Mouse (Mus musculus): ENCODE results near the gene Rab42. TPM values are rescaled to one million over a fixed set of nuclear protein-coding genes. Genes with fewer than 3 reads are reported as not detected.
A peak's percentile ranks its signal among the peaks of the same experiment; 100 is the strongest.
"Not testable (repeated sequence)": the region's sequence is repeated elsewhere in the genome, so short reads cannot be mapped to it uniquely, and the experiment has no call there.

Gene Rab42
- total RNA-seq, 2 experiments from 2014 or later = 1.5 to 2.8 TPM

- intact Hi-C loops (cut with DNase I) = no loop called here
- DNase-seq (ENCODE audit: low spot score in 2 of 2) = no peak
These were observed 23.3 kb upstream of the Rab42 start for GRCm38 (mm10) chr4:132326481-132326880.

GRCm38 (mm10) chr4:132315711-132316110 lies 12.5 kb upstream of the Rab42 start:
- no peak for DNase-seq (ENCODE audit: low spot score in 2 of 2)
- intact Hi-C loops (cut with DNase I) = no loop called here

GRCm38 (mm10) chr4:132312627-132313026 lies 9.4 kb upstream of the Rab42 start:
- no peak for DNase-seq (ENCODE audit: low spot score in 2 of 2)
- intact Hi-C loops (cut with DNase I) = no loop called here

DNA sequence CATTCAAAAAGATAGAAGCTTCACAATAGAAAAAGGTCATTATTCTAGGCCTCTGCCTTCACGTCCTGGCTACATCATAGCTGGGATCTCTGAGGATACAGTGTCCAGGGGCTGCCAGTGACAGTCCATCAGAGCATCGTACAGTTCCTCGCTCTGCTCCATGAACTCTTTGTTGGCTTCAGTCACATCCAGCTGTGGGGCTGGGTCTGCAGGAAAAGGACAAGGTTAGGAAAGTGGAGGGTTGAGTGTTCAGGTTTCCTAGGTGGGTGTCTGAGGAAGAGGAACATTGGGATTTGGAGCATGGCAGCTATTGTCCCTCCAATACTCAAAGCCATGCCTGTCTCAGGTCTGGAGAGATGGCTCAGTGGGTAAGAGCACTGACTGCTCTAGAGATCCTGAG lies 8.6 kb upstream of the Rab42 start:
- intact Hi-C loops (cut with DNase I) = no loop called here
- DNase-seq (ENCODE audit: low spot score in 2 of 2) = no peak

DNA sequence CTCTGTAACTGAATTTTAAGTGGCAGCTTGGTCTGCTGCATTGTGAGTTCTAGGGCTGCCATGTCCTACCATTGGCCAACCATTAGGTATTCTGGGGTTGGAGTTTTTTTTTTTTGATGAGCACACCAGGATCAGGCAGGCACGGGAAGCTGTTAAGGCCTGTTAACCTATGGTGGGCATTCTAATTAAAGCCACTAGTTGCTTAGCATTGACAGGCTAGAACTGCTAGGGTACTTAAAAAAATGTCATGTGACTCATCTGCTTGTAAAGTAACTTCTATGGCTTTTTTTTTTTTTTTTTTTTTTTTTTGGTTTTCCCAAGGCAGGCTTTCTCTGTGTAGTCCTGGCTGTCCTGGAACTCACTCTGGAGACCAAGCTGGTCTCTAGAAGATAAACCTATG lies 8.0 kb upstream of the Rab42 start:
- intact Hi-C loops (cut with DNase I) = no loop called here
- DNase-seq (ENCODE audit: low spot score in 2 of 2) = no peak

- peak; percentile 18 to 19 for DNase-seq (ENCODE audit: low spot score in 2 of 2)
- intact Hi-C loops (cut with DNase I) = loop anchor here (10.0 kb wide), 1 partner anchor 205 kb away; the partner anchor contains the start of gene Sesn2
These were observed 6.8 kb upstream of the Rab42 start for GRCm38 (mm10) chr4:132309849-132310472.

DNA sequence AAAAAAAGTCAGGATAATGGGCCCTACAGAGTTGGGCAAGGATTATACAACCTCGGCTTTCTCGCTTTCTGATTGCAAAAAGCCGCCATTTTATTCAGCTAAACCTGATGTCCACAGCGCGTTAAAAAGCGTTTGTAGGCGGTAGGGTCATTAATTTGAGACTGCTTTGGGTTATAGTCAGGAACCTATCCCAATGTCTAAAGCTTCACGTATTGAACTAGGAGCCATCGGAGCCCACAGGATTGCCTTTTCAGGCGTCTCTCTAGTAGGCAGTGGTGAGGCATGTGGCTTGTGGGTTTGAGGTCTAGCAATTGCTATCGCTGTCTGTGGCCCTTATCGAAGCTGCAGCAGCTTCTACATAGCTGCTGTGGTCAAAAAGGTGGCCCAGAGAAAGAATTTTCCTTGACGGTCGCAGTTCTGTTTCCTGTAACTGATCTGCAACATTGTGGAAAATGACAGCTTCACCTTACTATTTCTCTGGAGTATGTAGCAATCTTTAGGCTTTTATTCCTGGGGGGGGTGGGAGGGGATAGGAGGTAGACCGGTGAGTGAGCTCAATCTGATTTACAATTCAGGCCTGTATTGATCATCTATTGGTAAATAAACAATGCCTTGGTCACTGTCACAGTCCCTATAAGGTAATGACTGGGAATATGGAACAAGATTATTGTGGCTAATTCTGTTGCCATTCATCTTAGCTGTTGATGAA lies 6.1 kb upstream of the Rab42 start:
- peak; percentile 26 to 37 for DNase-seq (ENCODE audit: low spot score in 2 of 2)
- intact Hi-C loops (cut with DNase I) = loop anchor here (10.0 kb wide), 1 partner anchor 206 kb away; the partner anchor contains the start of gene Sesn2

DNA sequence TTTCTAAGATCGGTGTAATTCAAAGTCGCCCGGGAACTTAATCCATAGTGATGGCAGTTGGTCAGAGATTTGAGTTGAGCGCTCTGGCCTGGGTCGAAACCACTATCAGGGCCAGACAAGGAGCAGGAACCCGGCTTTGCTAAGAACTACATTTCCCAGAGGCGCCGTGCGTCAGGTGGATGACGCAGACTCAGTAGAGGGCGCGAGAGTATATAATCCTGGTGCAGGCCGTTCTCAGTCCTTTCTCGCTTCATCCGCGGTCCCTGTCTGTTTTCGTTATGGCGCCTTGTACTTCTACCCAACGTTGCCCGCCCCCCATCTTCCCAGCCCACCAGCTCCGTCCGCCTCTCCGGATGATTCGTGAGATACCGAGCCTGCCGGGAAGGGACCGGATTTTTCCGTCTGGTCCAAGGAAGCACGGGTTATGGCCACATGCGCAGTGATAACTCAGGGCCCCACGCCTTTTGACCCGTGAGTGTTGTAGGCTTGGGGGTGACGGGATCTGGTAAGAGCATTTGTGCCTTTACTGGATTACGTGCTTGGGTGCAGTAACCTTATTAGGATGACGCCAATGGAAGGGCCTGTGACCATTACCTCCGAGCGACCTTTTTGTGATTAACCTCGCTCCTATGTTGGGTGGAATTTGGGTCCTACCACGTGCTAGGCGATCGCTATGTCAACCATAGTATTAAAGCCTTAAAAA lies 5.4 kb upstream of the Rab42 start:
- intact Hi-C loops (cut with DNase I) = loop anchor here (10.0 kb wide), 1 partner anchor 206 kb away; the partner anchor contains the start of gene Sesn2
- DNase-seq (ENCODE audit: low spot score in 2 of 2) = peak; percentile 91

DNA sequence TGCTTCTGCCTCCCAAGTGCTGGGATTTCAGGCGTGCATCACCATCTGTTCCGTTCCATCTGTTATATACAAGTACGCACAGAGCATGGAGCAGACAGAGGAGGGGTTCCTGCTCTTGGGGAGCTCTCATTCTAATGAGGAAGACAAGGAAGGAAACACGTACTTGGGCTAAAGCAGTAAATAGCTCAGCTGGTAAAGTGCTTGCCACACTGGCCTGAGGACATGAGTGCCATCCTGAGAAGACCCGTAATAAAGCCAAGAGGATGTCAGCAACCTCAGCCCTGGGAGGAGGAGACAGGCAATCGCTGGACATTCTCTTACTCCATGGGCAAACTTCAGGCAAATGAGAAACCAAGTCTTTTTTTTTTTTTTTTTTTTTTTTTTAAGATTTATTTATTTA lies 2.8 kb upstream of the Rab42 start:
- DNase-seq (ENCODE audit: low spot score in 2 of 2) = no peak
- intact Hi-C loops (cut with DNase I) = loop anchor here (10.0 kb wide), 1 partner anchor 209 kb away; the partner anchor contains the start of gene Sesn2

- DNase-seq (ENCODE audit: low spot score in 2 of 2) = no peak
- intact Hi-C loops (cut with DNase I) = loop anchor here (10.0 kb wide), 1 partner anchor 210 kb away; the partner anchor contains the start of gene Sesn2
These were observed 2.1 kb upstream of the Rab42 start for GRCm38 (mm10) chr4:132305276-132305675.

DNA sequence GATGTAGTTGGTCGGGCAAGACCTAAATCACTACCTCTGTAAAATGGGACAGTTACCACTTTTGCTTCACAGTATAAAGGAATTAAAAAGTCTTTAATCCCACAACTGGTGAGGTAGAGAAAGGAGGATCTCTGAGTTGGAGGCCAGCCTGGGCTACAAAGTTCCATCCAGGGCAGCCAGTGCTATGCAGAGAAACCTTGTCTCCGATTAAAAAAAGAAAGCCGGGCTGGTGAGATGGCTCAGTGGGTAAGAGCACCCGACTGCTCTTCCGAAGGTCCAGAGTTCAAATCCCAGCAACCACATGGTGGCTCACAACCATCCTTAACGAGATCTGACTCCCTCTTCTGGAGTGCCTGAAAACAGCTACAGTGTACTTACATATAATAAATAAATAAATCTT lies 299 bp upstream of the Rab42 start:
- intact Hi-C loops (cut with DNase I) = loop anchor here (10.0 kb wide), 1 partner anchor 211 kb away; the partner anchor contains the start of gene Sesn2

GRCm38 (mm10) chr4:132301965-132302938 lies 933 bp downstream of the Rab42 start:
- DNase-seq (ENCODE audit: low spot score in 2 of 2) = no peak
- intact Hi-C loops (cut with DNase I) = loop anchor here (10.0 kb wide), 1 partner anchor 213 kb away; the partner anchor contains the start of gene Sesn2

More for the DNA sequence above, 299 bp upstream of the Rab42 start:
- not testable (repeated sequence) for DNase-seq (ENCODE audit: low spot score in 2 of 2)

DNA sequence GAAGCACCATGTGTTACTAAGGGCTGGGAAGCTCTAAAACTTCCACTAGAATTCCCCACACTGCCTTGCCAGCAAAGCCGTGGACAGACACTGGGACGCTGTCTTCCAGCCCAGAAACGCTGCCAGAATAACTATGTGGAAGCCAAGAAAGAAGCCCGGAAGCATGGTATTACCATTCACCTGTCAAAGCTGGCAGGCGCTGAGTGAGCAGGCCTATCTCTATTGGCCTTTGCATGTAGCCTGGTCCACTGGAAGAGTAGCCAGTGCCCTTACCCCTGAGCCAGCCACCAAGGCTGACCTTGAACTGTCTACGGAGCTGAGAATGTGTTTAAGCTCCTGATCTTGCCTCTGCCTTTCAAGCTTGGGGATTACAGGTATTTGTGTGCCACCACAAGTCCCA lies 1.7 kb downstream of the Rab42 start:
- intact Hi-C loops (cut with DNase I) = loop anchor here (10.0 kb wide), 1 partner anchor 213 kb away; the partner anchor contains the start of gene Sesn2
- no peak for DNase-seq (ENCODE audit: low spot score in 2 of 2)

GRCm38 (mm10) chr4:132299849-132300248 lies 3.3 kb downstream of the Rab42 start:
- DNase-seq (ENCODE audit: low spot score in 2 of 2) = no peak
- intact Hi-C loops (cut with DNase I) = loop anchor here (10.0 kb wide), 2 partner anchors 115 to 215 kb away; partner anchors contain the start of gene Sesn2

GRCm38 (mm10) chr4:132295696-132296390 lies 7.3 kb downstream of the Rab42 start:
- intact Hi-C loops (cut with DNase I) = loop anchor here (10.0 kb wide), 1 partner anchor 119 kb away; no protein-coding TSS in a partner anchor
- no peak for DNase-seq (ENCODE audit: low spot score in 2 of 2)

GRCm38 (mm10) chr4:132293682-132294240 lies 9.4 kb downstream of the Rab42 start:
- intact Hi-C loops (cut with DNase I) = loop anchor here (5.0 to 10.0 kb wide), 2 partner anchors 39 to 121 kb away; no protein-coding TSS in a partner anchor
- no peak for DNase-seq (ENCODE audit: low spot score in 2 of 2)

GRCm38 (mm10) chr4:132292988-132293387 lies 10.2 kb downstream of the Rab42 start:
- intact Hi-C loops (cut with DNase I) = loop anchor here (5.0 to 10.0 kb wide), 2 partner anchors 39 to 122 kb away; no protein-coding TSS in a partner anchor
- DNase-seq (ENCODE audit: low spot score in 2 of 2) = no peak

Data from left cerebral cortex, postnatal 36 days (tissue).